Mouse (Mus musculus) heart, postnatal 14 days (tissue): Measurements from ENCODE around the gene Scai. TPM values are rescaled to one million over a fixed set of nuclear protein-coding genes. Genes with fewer than 3 reads are reported as not detected.
"Not testable (repeated sequence)": the region's sequence is repeated elsewhere in the genome, so short reads cannot be mapped to it uniquely, and the experiment has no call there.

Experiments used
- DNase-seq, 2 experiments: peaks; one replicate each; pipeline ENCODE4 v3.0.0; 2021 to 2022
- intact Hi-C: fragments of 180-260 bp; cut with DNase I; formaldehyde crosslinking; loops from one replicate; pipeline ENCODE4 v1.15.1; 2025
- long read RNA-seq, 2 experiments: library from polyadenylated mRNA; stranded (forward); transcript quantifications; one replicate each; pipeline ENCODE4 v2.0.0; 2021
- total RNA-seq, 2 experiments: library from RNA; stranded (reverse); gene quantifications; 2 replicates each; pipeline ENCODE4 v1.2.3; 2021

Gene Scai
- total RNA-seq = 1 to 10 TPM; 8.9 to 9.8 TPM
- long read RNA-seq, experiment 1 = 0 reads
- long read RNA-seq, experiment 2 = 0 reads

- intact Hi-C loops = loop anchor here (5.0 kb wide), 1 partner anchor 123 kb away; the partner anchor contains the start of gene Golga1
- peak; percentile 95 for DNase-seq
Measured at GRCm38 (mm10) chr2:39190561-39191056, at the start of gene Scai. Gene Scai (minus strand): TSS chr2:39190734.

GRCm38 (mm10) chr2:39226731-39227130 is 36.2 kb upstream of the Scai start:
- intact Hi-C loops = no loop called here
- DNase-seq = no peak

GRCm38 (mm10) chr2:39226019-39226640 is 35.6 kb upstream of the Scai start, which contains the start of gene Ppp6c:
Gene Ppp6c (minus strand): TSS chr2:39226451.
- intact Hi-C loops = no loop called here
- peak; percentile 88 to 91 for DNase-seq

DNA sequence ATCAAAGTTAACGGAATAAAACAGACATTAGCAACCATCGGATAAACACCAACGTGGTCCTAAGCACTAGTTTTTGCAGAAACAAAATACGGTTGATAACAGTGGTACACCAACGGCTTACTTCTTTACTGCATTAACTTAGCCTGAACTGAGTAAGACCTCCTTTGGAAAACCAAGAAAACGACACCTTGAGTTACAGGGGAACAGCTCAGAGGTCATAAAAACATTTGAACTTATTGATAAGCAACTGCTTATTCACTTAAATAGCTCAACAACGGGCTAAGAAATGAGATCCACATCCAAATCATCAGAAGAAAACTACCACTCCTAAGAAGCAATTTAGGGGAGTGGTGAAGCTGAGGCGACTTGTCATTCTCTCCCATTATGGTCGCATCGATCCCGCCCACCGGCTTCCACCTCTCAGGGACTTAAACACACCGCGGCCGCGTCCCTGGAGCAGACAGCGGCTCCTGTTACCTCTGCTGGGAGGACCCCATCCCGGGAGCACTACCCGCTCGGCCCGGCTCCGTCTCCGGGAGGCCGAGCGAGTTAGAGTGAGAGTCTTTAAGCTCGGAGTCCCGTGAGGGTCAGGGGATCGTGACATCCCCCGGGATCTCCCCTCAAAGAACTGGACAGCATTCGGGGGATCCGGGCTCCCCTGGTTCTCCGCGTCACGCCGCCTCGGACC is 34.9 kb upstream of the Scai start:
- DNase-seq, intact Hi-C loops: not testable (repeated sequence)

DNA sequence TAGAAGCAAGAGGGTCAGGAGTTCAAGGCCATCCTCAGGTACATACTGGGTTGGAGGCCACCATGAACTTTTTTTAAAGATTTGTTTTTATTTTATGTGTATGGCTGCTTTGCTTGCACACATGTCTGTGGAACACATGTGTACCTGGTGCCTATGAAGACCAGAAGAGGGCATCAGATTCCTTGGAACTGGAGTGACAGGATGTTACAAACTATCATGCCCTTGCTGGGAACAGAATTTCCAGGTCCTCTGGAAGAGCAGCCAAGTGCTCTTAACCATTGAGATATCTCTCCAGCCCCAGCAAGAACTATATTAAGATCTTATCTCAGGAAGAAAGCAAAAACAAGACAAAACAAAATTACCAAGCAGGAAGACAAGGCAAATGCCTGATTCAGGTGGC is 34.1 kb upstream of the Scai start:
- no peak for DNase-seq
- intact Hi-C loops = no loop called here

DNA sequence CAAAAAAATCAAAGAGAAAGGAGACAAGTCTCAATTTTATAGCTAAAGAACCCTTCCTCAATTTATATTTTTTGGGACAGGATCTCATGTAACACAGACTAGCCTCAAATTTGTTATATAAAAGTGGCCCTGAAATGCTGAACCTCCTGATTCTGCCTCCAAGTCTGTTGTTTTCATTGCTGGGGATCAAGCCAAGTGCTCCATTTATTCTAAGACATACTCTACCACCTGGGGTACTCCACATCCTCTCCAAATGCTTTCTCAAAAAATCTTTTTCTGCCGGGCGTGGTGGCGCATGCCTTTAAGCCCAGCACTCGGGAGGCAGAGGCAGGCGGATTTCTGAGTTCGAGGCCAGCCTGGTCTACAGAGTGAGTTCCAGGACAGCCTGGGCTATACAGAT is 29.5 kb upstream of the Scai start:
- no peak for DNase-seq
- intact Hi-C loops = no loop called here

- DNase-seq = no peak
- intact Hi-C loops = no loop called here
Measured at GRCm38 (mm10) chr2:39219034-39219433, 28.5 kb upstream of the Scai start.

- DNase-seq = no peak
- intact Hi-C loops = no loop called here
Measured at GRCm38 (mm10) chr2:39217150-39217549, 26.6 kb upstream of the Scai start.

DNA sequence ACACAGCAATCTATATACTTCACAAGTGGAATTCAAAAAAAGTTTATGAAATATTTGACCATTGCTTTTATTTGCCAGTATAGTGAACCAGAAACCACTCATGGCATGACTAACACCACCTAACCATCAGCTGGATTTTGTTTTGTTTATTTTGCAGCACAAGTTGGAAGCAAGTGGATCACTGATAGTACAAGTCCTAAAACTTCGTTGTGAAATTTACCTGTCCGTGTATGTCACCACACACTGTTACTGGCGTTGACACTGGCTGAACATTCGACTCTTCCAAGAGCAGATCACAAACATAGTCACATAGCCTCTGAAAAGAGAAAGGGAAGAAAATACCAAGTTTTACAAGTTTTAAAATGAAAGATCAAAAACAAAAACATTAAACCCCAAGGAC is 20.2 kb upstream of the Scai start:
- intact Hi-C loops = no loop called here
- no peak for DNase-seq

GRCm38 (mm10) chr2:39203359-39203758 is 12.8 kb upstream of the Scai start:
- intact Hi-C loops = no loop called here
- no peak for DNase-seq

GRCm38 (mm10) chr2:39194809-39195208 is 4.3 kb upstream of the Scai start:
- intact Hi-C loops = loop anchor here (5.0 kb wide), 1 partner anchor 128 kb away; the partner anchor contains the start of gene Golga1
- no peak for DNase-seq

- intact Hi-C loops = loop anchor here (5.0 to 10.0 kb wide), 2 partner anchors 123 to 265 kb away; partner anchors contain the start of genes Golga1 and Nr6a1
- no peak for DNase-seq
Measured at GRCm38 (mm10) chr2:39189961-39190560, 473 bp downstream of the Scai start.

GRCm38 (mm10) chr2:39185942-39186341 is 4.6 kb downstream of the Scai start:
- no peak for DNase-seq
- intact Hi-C loops = loop anchor here (10.0 kb wide), 1 partner anchor 261 kb away; the partner anchor contains the start of gene Nr6a1

- intact Hi-C loops = loop anchor here (10.0 kb wide), 1 partner anchor 259 kb away; the partner anchor contains the start of gene Nr6a1
- DNase-seq = no peak
Measured at GRCm38 (mm10) chr2:39183587-39183986, 6.9 kb downstream of the Scai start.

GRCm38 (mm10) chr2:39160996-39161395 is 29.5 kb downstream of the Scai start:
- DNase-seq = no peak
- intact Hi-C loops = no loop called here

- no peak for DNase-seq
- intact Hi-C loops = no loop called here
Measured at GRCm38 (mm10) chr2:39157916-39158315, 32.6 kb downstream of the Scai start.

DNA sequence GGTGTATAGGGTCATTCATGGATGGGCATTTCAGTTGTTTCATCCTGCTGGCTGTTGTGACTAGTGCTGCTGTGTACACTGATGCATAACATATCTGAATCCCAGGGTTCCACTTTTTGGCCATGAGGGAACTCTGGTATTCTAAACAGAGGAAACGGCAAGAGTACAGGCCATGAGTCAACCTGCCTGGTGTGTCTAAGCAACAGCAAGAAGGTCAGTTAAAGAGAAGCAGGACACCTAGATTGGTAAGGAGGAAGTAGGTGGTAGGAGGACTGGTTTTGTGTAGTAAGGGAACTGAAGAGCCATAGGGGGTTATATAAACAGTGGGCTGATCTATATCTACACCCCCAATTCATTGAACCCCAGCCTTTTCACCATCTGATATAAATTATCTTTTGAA is 33.7 kb downstream of the Scai start:
- intact Hi-C loops = no loop called here
- DNase-seq = no peak

DNA sequence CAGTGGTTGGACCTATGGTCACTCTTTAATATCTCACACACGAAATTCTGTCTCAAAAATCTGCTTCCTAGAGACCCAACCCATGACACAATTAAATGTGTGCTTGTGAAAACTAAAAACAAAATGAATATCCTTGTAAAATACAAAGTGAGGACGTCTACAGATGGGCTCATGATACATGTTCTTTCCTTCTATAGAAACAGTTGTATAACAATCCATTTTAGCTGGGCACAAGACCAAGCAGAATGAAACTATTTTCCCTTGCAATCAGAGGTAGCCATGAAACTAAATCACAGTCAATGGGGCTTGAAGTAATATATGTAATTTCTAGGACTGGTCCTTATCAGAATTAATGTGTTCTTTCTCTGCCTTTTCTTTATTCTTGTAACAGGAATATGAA is 39.6 kb downstream of the Scai start:
- DNase-seq = no peak

GRCm38 (mm10) chr2:39148075-39148474 is 42.5 kb downstream of the Scai start:
- intact Hi-C loops = no loop called here

More for the DNA sequence above, 39.6 kb downstream of the Scai start:
- intact Hi-C loops = no loop called here

DNA sequence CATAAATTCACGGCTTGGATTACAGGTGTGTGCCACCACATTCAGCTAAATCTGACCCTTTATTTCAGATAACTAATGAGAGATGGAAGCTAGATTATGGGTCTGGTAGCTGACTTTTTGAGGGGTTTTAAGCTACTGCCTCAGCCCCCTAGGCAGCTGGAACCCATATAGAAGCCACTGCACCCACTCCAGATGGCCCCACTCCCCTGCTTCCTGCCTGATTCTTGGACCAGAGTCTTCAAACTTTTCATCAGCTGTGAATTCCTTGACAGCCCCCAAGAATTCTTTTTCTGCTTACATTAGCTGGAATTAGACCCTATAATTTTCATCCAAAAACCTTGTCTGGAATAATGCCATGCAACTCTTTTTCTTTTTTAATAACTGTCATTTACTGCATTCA is 44.1 kb downstream of the Scai start:
- DNase-seq = no peak
- intact Hi-C loops = no loop called here

More at GRCm38 (mm10) chr2:39148075-39148474, 42.5 kb downstream of the Scai start:
- DNase-seq = no peak

- intact Hi-C loops = no loop called here
Measured at GRCm38 (mm10) chr2:39142357-39142948, 48.1 kb downstream of the Scai start.

More at GRCm38 (mm10) chr2:39142357-39142948, 48.1 kb downstream of the Scai start:
- DNase-seq = no peak
